Mouse (Mus musculus) testis, postnatal 14 days (tissue): Measurements from ENCODE around the gene H2-M10.4.
"Not testable (repeated sequence)": the region's sequence is repeated elsewhere in the genome, so short reads cannot be mapped to it uniquely, and the experiment has no call there.

Experiments used
- DNase-seq: peaks from one replicate; pipeline ENCODE4 v3.0.0; 2021; ENCODE audit warnings: low spot score

The H2-M10.4 gene

DNA sequence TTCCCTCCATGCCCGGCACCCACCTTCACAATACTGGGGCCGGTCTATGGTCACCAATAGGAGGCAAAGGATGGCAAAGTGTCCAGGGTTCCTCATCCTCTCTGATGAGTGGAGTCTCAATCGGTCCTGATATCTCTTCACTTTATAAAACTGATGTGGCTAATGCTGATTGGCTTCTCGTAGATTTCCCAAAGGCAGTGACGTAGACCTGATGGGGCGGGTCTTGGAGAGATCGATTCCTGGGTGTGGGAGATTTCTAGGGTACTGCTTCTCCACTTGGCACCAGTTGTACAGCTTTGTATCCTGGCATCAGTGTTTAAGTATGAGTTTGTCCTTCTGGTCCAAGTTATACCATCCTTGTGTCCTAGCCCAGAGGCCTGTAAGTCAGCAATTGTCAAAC, at the start of gene H2-M10.4:
Gene H2-M10.4, minus strand, starts transcription at position 101 of the 400 bp plus-strand sequence.
- DNase-seq = no peak

DNA sequence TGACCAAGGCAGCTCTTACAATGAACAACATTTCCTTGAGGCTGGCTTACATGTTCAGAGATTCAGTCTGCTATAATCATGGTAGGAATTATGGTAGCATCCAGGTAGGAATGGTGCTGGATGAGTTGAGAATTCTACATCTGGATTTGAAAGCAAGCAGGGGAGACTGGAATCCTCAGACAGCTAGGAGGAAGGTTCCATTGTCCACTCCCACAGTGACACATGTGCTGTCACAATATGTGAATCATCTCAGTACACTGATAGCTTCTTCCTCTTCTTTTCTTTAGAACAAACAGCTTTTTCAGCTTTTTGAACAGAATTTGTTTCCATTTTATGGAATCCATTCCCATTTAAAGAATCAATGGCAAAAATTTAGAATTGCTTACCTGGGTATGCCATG, 41.8 kb upstream of the H2-M10.4 start:
- DNase-seq = no peak

DNA sequence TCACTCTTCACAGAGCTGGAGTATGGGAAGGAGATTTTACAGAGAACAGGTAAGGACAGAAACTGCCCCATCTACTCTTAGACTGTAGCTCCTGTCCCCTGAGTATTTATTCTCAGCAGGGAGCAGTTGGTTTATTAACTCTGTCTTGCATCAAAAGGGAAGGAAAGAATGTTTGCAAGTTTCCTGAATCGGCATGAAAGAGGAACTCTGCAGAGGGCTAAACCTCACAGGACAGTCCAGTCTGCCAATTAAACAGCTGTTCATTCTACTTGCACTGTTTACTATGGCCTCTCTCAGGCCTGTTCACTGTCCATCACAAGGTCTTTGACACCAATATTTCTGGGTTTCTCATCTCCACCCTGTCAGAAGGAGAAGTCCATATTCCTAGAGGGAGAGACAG, 38.3 kb upstream of the H2-M10.4 start:
- DNase-seq = no peak

DNA sequence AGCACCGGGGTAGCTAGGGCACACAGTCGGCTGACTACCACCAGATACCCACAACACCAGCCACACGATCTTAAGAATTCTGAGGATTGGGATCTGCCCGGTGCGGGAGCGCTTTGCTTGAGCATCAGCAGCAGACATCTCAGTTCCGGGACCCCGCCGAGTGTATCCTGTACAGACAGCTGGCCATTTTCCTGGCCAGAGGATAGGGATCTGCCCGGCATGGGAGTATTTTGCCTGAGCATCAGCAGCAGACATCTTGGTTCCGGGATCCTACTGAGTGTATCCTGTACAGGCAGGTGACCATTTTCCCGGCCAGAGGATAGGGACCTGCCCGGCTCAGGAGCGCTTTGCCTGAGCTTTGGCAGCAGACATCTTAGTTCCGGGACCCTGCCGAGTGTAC, 26.0 kb upstream of the H2-M10.4 start:
- DNase-seq = not testable (repeated sequence)

DNA sequence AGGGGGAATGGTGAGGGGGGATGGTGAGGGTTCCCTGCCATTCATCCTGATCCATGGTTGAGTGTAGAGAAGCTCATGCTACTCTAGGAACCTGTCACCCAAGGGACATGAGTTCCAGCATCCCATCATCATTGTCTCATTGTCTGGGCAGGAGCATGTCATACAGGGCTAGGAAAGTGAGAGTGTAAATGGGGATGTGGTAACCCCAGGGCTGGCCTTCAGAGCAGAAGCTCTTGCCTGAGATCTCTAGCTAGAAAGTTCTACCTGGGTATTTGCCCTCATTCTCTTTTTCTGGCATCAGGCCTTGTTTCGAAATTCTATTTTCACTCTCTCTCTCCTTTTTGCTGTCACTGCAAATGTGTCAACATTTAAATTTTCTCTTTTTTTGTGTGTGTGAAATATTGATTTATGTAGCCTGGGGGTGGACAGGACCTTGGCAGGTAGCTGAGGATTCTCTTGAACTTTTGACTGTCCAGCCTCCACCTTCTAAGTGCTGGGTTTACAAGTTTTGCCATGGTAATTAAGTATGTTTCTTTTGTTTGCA, 24.6 kb upstream of the H2-M10.4 start:
- DNase-seq = no peak

DNA sequence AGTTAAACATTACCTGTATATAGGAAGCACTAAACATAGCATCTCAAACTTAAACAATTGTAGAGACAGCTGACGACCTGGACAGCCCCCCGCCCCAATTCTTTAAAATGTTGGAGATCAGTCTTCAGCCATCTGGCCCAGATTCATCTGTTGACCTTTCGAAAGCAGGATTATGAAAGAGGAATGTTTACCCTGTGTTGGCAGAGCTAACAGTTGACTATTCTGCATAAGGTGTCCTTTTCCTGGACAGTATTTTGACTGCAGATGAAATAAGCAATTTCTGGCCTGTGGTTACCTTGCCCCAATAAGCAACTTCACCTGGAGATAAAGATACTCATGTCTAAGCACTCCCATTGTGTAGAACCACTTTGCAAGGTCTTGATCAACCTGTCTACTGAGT, 21.7 kb upstream of the H2-M10.4 start:
- no peak for DNase-seq

DNA sequence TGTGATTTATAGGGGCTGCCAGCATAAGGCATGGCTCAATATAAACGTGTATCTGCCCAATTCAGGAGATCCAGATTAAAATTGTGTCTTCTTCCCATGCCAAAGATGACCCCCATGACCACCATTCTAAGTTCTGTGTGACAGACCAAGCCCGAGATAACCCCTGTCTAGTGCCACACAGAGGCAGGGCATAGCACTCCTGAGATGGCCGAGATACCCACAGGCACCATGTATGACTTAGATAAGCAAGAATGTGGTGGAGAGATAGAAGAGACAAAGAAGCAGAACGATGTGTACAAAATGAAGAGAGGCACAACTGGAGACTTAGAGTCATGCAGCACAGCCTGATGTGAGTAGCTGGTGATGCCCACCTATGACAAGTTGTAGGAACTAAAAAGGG, 5.9 kb downstream of the H2-M10.4 start:
- DNase-seq = no peak

DNA sequence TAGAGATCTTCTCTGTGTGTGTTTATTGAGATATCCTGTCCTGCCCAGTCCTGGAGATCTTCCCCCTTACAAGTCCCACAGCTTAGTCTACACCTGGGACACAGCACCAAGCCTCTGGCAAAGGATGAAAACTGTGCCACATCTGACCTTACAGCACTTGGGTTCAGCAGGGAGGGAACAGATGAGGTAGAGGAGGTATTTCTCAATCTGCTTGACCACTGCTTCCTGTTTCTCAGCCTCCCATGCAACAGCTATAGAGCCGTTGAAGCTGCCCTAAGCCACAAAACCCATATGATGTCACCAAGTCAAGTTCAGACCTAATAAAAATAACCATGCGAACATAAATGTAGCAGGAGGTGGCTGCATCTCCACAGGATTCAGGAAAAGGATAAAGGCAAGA, 30.7 kb downstream of the H2-M10.4 start:
- DNase-seq = no peak

DNA sequence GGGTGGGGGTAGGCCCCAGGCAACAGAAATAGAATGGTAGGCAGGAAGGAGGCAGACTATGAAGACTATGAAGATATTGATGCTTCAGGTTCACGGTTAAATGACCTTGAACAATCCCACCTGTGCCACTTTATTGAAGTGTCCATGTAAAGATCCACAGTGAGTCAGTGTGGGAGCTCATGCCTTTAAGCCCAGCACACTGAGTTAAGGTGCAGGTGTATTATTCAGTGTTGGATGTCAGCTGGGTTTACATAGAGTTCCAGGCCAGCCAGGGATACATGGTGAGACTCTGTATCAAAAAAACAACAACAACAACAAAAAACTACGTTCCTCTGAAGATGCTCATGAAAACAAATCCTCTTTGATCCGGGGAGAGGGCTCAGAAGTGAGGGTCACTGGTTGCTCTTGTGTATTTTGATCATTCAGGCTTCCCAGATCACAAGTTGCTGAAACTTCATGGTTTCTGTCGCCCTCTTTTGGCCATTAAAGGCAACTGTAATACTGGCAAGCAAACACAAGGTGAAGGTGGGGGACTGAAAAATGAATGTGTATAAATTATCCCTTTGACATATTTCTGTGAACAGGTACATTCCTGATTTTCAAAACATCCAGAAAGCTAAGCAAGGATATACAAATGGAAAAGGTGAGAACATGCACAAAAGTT, 43.9 kb downstream of the H2-M10.4 start:
- no peak for DNase-seq

DNA sequence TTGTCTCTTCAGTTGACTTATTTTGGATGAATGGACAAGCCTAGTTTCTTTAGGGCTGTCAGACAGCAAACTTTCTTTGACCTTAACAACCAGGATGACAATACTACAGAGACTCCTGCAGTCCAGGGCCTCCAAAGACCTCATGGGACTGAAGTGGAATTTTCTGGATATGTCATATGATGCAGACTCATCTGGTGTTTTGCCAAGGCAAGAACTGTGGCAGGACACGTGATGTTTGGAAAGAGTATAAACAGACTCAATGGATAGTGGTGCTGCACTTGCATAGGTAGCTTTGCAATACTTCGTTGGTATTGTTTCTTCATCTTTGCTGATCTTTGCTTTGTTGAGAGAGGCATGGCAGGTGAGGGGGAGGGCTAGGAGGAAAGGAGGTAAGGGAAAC, 44.7 kb downstream of the H2-M10.4 start:
- DNase-seq = no peak

DNA sequence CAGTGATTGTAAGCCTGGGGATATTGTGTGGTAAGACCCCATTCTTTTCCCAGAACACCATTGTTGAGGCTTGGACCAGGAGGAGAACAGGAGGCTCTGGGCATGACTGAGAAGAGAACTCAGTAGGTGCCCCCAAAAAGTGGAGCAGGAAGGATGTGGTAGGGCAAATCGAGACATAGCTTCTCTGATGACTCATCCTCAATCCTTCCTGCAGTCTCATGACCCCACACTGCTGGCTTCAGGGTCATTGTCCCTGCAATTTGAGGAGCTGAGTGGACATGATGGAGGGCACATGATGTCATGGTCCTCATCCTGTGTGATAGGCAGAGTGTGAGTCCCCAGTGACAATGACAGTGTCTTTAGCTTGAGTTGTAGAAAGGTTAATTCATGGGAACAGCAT, 46.7 kb downstream of the H2-M10.4 start:
- DNase-seq = no peak

DNA sequence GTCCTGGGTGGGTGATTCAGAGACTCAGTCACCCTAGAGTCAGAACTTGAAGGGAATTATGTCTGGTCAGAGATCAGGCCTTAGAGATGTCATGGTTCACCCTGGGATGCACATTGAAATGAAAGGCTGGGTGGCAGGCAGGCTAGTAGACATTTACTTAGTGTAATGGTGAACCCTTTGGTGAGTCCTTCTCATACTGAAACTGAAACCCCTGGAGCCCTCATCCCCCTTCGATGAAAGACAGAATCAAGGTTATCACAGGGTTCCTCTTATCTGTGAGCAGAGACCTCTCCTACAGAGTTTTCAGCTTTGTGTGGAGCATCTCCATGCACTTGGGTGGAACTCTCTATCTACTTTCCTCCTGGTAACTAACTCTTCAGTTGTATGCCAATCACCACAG, 47.8 kb downstream of the H2-M10.4 start:
- no peak for DNase-seq
